Mouse (Mus musculus) kidney, adult 2 months (tissue): ENCODE data around the gene Camta2.

Source experiments
- CTCF ChIP-seq: fragments of 200-500 bp; conservative IDR thresholded peaks from 2 replicates; pipeline ENCODE4 v1.5.1; 2011; ENCODE audit warnings: low read depth, mild to moderate bottlenecking, control low read depth, low read length, moderate library complexity, mixed read lengths; ENCODE audit not compliant: insufficient read depth, insufficient read length
- POLR2A ChIP-seq: fragments of 200-500 bp; IDR thresholded peaks from one replicate; pipeline ENCODE4 v1.6.1; 2011; ENCODE audit warnings: low read depth, low read length, control low read depth

- no peak for TF ChIP-seq POLR2A
- TF ChIP-seq CTCF: no peak
Measured at GRCm38 (mm10) chr11:70731178-70731577, 43.3 kb upstream of the Camta2 start.
